Mouse (Mus musculus) adrenal gland, postnatal 14 days (tissue): ENCODE data around the gene Itga9. TPM values are rescaled to one million over a fixed set of nuclear protein-coding genes. Genes with fewer than 3 reads are reported as not detected.

Experiments
- DNase-seq: peaks from one replicate; pipeline ENCODE4 v3.0.0; 2021; ENCODE audit warnings: mixed read lengths
- total RNA-seq: library from RNA; stranded (reverse); gene quantifications from 2 replicates; pipeline ENCODE4 v1.2.3, GENCODE M21; 2021

The Itga9 gene
- total RNA-seq, 1 experiment from 2014 or later = 44.2 TPM

DNA sequence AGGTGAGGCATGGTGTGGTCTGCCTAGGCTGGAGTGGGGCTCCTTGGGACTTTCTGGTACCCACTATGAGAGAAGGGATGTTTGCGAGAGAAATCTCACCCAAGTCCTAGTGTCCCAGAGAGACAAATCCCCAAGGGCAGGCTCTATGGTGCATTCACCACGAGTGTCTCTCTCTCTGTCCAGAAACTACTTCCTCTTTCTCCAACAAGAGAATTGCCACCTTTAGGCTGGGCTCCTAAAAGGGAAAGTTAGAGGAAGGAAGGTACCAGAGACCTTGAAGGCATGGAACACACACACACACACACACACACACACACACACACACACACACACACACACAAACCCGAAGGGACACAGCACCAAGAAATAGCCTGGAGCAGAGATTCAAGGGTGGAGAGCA is 315.4 kb downstream of the Itga9 start:
- DNase-seq = no peak

DNA sequence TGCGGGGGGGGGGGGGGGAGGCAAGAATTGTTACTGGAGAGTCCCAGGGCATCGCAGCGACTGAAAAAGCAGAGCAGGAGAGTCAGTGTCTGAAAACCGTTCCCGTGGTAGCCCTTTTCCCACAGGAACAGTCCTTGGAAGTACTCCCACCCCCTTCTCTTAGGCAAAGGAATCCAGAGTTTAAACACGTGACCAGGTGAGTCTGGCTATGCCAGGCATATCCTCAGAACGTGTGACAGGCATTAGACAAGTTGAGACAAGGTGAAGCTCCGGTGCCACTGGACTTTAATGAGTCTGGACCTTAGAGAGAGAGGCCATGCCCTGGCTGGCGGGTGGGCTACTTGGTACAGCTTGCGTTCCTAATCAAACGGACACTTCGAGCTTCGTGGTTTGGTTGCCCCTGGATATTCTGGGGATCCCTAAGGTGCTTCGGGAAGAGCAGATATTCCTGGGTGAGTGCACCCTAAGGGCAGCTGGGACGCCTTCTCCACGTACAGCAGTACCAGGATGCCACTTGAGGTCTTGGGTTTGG is 318.1 kb downstream of the Itga9 start:
- DNase-seq = peak; percentile 26

DNA sequence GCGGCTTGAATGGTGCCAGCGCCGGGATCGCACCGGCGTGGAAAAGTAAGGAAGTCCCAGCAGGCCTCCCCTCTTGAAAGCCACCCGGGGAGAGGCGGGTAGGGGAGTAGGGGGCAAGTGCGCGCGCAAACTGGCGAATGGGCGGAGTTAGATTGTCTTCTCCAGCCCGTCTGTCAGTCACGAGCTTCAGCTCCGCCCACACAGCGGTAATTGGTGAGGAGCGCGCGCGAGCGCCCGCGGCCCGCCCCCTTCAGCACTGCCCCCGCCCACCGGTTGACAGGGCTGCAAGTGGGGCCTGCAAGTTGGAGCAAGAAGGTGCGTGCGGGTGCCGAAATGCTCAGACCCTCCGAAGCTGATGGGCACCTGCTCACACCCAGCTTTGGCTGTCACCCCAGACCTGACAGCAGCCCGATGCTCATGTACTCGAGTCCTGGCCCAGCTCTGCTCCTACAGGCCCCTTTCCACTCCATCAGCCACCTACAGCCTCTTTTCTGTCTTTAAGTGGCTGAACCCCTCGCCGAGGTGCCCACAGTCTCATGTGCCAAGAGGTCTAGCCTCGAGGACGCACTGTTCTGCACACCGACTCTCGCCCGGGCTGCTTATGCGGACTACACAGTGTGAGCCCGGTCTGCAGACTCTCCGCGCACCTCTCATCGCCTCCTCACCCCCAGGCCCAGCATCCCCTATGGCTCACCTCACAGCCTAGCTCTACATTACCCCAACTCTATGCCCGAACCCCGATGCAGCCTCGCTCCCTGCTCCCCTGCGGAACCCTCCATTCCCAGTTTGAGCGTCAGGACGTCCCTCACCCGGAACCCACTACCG is 319.0 kb downstream of the Itga9 start:
- peak; percentile 97 for DNase-seq

DNA sequence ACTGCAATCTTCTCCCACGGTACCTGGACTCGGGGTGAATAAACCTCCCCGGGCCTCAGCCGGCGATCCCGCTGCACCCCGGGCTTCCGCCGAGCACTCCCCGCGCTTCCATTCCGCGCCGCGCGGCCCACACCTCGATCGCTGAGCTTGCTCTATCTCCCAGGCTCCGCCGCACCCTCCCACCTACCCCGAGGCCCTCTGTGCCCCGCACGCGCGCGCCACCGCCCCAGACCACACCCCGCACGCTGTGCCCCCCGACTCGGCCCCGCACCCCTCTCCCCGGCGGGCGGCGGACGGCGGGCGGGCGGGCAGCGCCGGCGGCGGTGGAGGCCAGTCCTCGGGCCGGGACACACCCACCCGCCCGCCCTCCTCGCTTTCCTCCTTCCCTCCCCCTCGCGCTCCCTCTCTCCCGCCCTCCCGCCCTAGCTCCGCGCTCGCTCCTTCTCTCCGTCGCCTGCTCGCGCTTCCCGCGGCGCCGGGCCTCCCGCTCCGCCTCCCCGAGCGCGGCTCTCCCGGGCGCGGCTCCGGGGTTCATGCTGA is 319.7 kb downstream of the Itga9 start, which contains the start of gene Ctdspl:
Ctdspl (plus strand) TSS at position 343 of the 540 bp plus-strand sequence.
- DNase-seq = peak; percentile 79

DNA sequence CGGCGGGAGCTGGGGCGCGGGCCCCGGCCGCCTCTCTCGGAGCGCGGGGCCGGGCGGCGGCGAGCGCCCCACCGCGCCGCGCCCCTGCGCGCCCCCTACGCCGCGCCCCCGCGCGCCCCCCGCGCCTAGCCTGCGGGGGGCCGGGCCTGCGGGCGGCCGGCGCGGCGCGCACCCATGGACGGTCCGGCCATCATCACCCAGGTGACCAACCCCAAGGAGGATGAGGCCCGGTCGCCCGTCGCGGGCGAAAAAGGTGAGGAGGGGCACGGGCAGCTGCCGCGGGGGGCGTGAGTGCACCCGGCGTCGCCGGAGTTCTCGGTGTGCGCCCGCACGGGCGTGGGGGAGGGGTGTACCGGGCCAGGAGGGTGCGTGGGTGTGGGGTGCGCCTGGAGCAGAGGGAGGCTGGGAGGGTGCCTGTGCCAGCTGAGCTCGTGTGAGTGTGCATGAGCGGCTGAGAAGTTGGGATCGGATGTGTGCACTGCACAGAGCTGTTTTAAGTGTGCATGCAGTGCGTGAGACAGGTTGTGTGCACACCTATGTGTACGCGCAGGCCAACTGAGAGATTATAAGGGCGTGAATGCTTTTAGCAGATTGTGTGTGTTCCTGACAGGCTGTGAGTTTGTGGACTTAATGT is 320.3 kb downstream of the Itga9 start:
- DNase-seq = peak; percentile 77

DNA sequence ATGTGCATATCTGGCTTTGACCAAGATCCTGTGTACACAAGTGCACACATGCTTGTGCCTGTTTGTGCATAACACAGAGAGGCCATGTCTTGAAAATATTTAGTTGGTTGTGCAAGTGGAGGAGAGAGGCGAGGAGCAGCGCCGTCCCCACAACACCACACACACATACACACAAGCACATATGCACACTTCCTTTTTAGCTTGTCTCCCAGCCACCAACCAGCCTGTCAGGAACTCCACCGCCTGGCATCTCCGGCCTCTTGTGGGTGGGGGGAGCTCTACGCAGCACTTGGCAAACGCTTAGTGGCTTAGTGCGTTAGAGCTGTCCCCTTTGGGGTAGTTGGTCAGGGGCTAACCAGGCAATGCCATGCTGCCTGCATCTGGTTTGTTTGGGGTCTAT is 321.0 kb downstream of the Itga9 start:
- DNase-seq = peak; percentile 41

DNA sequence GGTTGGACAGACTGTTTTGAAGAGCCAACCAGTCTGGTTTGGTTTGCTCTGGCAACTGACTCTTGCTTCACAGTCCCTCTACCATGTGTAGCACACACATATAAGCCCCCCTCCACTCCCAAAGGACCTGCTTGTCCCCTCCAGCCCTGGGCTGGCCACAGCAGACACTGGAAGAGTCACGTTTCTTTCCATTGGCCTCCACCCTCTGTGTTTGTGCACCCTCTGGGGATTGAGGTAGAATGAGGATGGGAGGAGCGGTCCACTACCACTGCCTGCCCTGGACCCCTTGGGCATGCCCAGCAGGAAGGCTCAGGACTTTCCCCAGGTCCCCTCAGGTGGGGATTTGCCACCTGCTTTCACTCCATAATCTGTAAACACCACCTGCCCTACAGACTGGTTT is 321.5 kb downstream of the Itga9 start:
- DNase-seq = no peak

DNA sequence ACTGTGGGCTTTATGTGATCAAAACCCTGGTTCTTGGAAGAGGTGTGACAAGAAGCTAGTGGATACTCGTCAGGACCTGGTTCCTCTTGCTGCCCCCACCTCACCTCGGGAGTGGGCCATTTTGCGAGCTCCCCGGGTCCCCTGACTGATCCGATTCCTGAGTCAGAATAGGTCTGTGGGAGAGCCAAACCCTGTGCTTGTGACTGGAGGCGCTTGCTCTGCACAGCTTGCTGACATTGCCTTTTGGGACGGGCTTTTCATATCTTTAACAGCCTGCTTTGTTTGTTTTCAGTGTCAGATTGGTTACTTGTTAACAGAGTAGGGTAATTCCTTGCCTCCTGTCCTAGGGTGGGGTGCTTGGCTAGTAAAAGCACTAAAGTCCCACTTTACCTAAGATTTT is 322.2 kb downstream of the Itga9 start:
- no peak for DNase-seq

DNA sequence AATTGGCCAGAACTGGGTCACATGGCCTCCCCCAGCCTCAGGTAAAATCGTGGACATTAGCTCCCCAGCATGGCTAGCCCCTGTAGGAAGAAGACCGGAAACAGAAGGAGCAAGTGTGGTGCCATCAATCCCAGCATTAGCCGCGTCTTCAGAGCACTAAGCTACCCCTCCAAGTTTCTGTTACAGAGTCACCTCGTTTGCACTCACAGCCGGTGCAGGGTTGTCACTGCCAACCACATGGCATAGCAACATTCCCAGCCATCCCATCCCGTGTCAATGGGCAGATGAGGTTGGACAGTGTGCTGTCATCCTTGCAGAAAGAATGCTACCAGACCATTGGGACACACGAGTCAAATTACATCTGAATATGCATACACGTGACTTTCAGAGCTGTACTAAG is 324.1 kb downstream of the Itga9 start:
- no peak for DNase-seq

DNA sequence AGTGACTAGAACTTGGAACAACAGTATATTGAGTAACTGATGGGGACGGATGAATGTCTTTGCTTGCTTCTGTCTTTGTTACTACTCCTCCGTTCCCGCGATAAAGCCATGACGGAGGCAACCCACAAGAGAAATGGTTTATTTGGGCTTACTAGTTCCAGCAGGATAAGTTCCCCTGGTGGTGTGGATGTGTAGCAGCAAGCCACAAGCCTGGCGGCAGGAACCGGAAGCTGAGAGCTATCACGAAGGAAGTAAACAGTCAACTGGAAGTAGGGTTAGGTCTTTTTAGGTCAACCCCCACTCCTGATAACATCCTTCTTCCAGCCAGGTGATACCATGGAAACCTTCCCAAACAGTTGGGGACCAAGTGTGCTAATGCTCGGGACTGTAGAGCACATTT is 327.3 kb downstream of the Itga9 start:
- DNase-seq = no peak

DNA sequence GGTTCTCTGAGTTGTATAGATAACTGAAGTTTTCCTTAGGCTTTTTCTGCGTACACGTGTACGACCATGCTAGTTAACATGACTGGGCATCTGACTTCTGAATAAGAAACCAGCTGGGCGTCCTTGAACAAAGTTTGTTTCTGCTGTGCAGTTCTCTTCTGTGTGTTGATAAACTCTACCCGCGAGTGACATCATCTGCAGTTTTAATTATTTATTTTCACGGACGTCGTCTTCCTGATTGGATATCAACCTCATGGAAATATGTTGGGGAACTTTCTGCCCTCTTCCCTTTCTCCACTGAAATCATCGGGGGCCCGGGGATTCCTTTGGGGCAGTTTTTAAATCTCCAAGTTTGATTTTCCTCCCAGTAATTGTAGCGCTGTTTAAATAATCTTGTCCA is 327.8 kb downstream of the Itga9 start:
- DNase-seq = no peak

DNA sequence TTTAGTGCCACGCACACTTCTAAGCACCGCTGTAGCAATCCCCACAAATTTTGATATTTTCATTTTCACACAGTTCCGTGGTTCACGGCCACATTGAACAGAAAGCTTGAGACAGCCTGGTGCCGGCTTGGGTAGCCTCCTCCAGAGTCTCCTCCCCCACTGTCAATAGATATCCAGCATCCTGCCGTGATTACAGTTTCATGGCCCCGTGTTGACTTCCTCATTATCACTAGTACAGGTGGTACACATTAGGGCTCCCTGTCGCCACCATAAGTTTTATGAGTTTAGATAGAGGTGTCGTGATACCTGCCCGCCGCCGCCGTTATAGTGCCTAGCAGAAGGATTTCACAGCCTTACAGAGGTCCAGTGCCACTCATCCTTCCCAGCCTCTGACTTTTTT is 328.6 kb downstream of the Itga9 start:
- no peak for DNase-seq

DNA sequence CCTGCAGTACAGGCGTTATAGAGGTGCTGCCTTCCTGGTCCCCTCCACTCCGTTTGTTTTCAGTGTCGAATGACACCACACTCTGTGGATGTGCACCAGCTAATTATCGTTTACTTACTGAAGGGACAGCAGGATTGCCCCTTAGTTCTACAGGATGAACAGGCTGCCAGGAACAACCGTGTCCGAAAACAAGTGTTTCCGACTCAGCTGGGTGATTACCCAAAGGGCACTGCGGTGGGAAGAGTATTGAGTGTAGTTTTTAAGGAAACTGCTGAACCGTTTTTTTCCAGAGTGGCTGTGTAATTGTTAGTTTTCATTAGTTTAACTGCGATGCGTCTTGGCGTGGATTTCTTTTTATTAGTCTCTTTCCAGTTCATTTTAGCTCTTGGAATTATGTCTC is 329.6 kb downstream of the Itga9 start:
- DNase-seq = no peak

DNA sequence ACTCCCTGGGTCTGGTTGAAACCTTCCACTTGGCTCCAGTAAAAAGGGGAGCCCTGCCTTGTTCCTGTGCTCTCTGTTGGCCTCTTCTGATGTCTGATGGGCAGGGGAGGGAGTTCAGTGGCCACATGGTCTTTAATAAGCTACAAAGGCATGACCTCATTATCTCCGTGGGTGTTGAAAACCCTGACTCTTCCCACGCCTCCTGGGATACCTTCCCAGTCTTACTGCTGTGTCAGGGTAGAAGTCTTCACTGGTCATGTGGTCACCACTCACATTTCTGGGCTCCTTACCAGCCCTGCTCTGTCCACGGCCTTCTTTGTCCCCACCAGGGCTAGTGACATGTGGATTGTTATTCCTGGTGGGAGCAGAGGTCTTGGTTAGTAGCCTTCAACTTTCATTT is 331.0 kb downstream of the Itga9 start:
- DNase-seq = peak; percentile 34

DNA sequence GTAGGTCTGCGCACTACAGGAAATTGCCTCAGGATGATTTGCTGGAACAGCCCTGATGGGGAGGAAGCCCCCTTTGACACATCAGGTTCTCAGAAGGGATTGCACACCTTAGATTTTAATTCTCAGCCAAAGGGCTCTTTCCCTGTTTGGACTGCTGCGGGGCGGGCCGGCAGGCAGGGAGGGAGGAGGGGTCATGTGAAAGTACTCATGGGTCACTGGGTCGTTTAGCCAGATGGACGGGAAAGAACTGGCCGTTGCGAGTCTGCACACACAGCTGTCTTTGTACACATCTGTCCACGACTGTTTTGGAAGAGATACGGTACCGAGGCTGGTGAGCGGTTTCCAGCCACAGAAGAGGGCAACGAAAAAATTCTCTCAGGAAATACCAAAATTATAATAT is 332.9 kb downstream of the Itga9 start:
- DNase-seq = no peak

DNA sequence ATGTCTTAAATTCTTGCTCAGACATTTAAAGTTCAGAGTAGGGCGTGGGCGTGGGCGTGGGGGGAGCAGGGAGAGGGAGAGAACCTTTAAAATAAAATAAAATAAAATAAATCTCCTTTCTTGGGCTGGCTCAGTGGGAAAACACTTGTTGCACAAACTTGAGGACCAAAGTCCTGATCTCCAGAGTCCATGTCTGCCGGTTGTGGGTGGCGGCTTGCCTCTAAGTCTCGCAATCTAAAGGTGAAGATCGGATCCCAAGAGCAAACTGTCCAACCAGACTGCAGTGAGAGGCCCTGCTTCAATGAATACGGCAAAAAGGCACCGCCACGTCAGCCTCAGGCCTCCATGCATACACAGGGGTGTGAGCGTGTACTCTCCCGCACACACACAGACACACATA is 333.3 kb downstream of the Itga9 start:
- DNase-seq = no peak

DNA sequence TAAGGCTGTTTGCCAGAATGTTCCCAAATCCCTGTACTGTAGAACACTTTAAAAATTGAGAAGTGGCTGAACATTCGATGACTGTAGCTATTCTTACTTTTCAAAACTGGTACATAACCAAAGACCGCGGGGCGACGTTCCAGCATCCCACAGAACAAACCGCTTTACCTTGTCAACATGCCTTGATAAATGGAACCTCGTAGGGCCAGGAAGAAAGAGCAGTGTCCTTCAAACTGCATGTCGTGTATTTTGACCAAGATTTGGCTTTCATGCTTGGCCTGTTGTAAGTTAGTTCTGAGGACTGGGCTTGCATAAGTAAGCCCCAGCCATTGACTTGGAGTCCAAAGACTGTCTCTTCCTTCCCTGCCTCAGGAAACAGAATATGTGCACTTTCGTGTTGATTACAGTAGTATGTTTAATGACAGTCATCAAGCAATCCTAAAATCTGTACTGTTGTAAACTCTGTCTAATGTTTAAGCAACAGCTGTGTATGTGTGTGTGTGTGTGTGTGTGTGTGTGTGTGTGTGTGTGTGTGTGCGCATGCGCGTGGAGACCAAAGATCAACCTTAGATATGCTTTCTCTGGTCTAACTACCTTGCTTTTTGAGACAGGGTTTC is 334.2 kb downstream of the Itga9 start:
- peak; percentile 66 for DNase-seq

DNA sequence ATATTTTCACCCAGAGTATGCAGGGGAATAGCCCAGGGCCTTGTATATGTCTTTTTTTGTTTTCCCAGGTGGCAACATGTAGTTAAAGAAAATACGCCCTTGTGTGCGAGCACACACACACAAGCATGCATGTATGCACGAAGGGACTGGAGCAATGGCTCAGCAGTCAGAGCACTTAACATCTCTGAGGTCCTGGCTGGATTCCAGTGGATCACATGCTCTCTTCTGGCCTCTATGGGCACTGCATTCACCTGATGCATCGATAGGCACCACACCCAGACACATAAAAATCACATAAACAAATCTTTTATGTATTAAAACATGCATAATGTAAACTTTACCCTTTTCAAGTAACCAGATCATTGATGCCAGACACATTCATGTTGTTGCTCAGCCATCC is 335.5 kb downstream of the Itga9 start:
- no peak for DNase-seq

DNA sequence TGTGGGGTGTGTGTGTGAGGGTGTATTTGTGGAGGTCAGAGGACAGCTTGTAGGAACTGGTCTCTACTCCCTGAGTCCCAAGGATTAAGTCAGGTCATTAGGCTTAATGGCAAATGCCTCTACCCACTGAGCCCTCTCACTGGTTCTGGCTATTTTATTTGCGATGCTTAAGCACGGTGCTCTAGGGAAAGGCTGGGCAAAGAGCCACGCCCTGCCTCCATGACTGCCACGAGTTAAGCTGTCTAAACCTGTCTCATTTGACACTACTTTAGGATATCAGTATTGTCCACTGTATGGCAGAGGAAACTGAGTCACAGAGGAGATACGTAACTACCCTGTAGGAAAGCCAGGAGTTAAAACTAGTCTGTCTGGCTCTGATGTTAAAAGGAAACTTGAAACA is 337.5 kb downstream of the Itga9 start:
- DNase-seq = no peak

DNA sequence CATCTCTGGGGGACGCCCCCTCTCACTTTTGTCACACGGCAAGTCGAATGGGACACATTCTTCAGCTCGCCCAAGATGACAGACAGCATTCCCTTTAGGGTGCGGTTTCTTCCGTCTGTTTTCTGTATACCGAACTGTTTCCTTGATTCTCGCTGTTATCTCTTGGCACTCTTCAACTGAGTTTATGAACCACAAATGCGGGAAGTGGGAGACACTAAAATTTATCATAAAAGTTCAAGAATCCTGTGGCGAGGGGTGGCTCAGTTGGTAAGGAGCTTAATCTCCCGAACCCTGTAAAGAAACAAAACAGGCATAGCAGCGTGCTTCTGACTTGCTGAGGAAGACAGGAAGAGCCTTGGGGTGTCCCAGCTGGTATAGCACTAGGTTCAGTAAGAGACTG is 337.9 kb downstream of the Itga9 start:
- DNase-seq = no peak

DNA sequence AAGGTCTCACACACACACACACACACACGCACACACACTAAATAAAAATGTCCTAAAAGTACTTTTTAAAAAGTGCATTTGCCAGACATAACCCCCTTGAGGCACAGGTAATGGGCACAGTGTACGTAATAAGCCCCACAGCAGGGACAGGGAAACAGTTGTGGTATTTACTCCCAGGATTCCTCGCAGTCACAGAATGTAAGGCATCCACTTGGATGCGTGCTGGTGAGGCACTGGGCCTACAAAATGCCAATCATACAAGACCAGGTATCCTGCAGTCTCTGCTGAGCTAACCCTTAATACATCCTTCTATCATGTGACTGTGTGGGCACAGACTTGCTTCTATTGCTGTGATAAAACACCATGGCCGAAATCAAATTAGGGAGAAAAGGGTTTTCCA is 342.0 kb downstream of the Itga9 start:
- no peak for DNase-seq

DNA sequence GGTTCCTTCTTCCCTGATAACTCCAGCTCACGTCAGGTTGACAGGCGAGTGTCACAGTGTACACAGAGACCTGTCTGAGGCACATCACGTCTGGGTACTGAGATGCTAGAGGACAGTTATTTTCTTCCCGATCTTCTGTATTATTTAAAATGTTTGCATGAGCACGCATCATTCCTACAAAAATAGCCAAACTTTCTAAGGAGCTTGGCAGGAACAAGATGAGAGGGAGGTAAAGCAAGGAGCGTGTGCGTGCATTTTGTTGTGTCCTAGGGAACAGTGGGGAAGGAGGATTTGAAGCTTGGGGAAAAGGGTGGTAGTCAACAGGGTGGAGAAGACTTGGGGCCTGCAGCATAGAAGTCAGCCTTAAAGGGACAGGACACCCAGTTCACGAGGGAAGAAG is 342.6 kb downstream of the Itga9 start:
- no peak for DNase-seq

DNA sequence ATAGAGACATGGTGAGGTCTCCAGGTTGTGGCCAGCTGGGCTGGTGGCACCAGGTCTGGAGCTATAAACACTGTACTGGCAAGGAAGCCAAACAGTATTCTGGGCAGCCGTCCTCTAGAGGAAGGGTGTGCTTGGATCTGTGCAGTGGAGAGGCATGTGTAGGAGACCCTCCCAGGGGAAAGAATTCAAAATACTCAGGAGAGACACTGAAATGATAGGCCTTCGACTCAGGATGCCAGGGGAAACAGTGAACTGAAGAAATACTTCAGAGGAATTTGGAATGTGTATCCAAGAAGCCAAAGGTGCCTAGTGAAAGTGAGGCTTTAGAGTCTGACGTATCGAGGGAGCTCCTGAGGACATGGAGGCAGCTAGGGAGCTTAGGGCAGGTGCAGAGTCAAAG is 343.2 kb downstream of the Itga9 start:
- DNase-seq = no peak
